Mouse (Mus musculus) cerebellum, adult 8-10 months (tissue): ENCODE data around the gene Sla2.
"Not testable (repeated sequence)": the region's sequence is repeated elsewhere in the genome, so short reads cannot be mapped to it uniquely, and the experiment has no call there.

ENCODE experiments used
- DNase-seq: peaks from one replicate; pipeline ENCODE4 v3.0.0; 2022

Sla2 gene

DNA sequence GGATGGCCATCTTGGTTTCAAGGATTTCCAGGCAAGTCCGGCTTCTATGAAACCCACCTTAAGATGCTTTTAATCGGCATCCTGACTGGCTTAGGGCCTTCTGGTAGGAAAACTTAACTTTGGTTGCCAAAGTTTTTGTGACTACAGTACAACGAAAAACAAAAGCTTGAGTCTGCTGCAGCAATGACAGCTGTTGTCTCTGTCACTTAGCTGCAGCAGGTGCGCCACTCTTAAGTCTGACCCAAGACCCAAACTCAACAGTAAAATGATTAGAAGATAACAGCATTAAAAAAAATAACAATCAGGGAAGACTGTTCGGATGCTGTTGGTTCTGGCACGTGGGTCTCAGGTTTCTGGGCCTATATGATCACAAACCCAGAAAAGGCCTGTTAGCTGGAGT lies 48.2 kb downstream of the Sla2 start:
- no peak for DNase-seq

DNA sequence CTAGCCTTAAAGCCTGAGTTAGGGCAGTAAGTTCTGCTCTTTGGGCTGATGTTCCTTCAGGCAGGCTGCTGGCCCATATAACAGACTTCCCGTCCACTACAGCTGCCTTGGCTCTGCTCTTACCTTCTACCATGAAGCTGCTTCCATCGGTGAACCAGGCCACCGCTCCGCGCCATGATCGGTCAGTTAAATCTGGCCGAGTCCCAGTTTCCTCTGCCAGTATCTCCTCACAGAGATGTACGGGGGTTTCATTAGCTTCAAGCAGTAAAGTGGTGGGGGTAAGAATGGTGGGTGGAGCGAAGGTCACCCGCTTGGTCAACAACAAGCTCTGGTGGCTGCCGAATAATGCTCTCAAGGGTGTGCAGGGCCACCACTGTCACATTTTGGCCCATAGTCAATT lies 52.7 kb downstream of the Sla2 start:
- DNase-seq: no peak

DNA sequence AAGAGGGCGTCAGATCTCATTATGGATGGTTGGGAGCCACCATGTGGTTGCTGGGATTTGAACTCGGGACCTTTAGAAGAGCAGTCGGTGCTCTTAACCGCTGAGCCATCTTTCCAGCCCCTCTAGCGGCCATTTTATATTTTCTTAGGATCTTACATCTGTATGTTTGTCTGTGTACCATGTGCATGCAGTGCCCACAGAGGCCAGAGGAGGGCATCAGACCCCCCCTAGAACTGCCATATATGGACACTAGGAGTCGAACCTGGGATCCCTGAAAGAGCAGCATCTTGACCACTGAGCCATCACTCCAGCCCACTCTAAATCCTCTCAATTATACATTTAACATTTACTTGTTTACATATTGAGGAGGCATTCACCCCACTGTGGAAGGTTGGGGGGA lies 61.9 kb downstream of the Sla2 start:
- not testable (repeated sequence) for DNase-seq
